Mouse (Mus musculus) limb, embryonic 11.5 days (tissue): Measurements from ENCODE around the gene Pigk. TPM values are rescaled to one million over a fixed set of nuclear protein-coding genes. Genes with fewer than 3 reads are reported as not detected.

Experiments used
- ATAC-seq: fragments of 200-750 bp; cut with Nextera tagmentation; 2 replicates; pipeline ENCODE4 v1.8.0; 2017; ENCODE audit warnings: low read depth; ENCODE audit not compliant: insufficient number of reproducible peaks, low FRiP score, low TSS enrichment
- DNase-seq: peaks from one replicate; pipeline ENCODE4 v3.0.0-alpha.2; 2015; ENCODE audit warnings: low spot score
- H3K27ac ChIP-seq: fragments of 300-500 bp; sonication (generic); replicated peaks from 2 replicates; pipeline ENCODE4 v1.5.1; 2014; ENCODE audit warnings: low read depth, mild to moderate bottlenecking, low read length
- H3K27me3 ChIP-seq: fragments of 300-500 bp; sonication (generic); 2 replicates; pipeline ENCODE4 v1.6.1; 2014; ENCODE audit warnings: mild to moderate bottlenecking, low read length, mixed read lengths; ENCODE audit not compliant: control insufficient read depth, insufficient read depth
- H3K36me3 ChIP-seq: fragments of 300-500 bp; sonication (generic); 2 replicates; pipeline ENCODE4 v1.6.1; 2014; ENCODE audit warnings: mild to moderate bottlenecking, low read length, moderate library complexity, mixed read lengths; ENCODE audit not compliant: control insufficient read depth, insufficient read depth
- H3K4me1 ChIP-seq: fragments of 300-500 bp; sonication (generic); 2 replicates; pipeline ENCODE4 v1.6.1; 2014; ENCODE audit warnings: low read length, mixed read lengths; ENCODE audit not compliant: control insufficient read depth, insufficient read depth
- H3K4me2 ChIP-seq: fragments of 300-500 bp; sonication (generic); 2 replicates; pipeline ENCODE4 v1.6.1; 2014; ENCODE audit warnings: low read depth, mild to moderate bottlenecking, moderate library complexity; ENCODE audit not compliant: severe bottlenecking
- H3K4me3 ChIP-seq: fragments of 300-500 bp; sonication (generic); 2 replicates; pipeline ENCODE4 v1.5.1; 2014; ENCODE audit warnings: low read depth, low read length
- H3K9ac ChIP-seq: fragments of 300-500 bp; sonication (generic); 2 replicates; pipeline ENCODE4 v1.6.1; 2014; ENCODE audit warnings: mild to moderate bottlenecking, low read length
- H3K9me3 ChIP-seq: fragments of 300-500 bp; sonication (generic); 2 replicates; pipeline ENCODE4 v1.6.1; 2016; ENCODE audit warnings: low read length; ENCODE audit not compliant: control insufficient read depth
- WGBS: fragments of 180-500 bp; shearing (Covaris S2); extraction: QIAGEN DNeasy Blood & Tissue Kit; methylation state at CpG from one replicate; pipeline ENCODE4 v1.1.7; 2014; 5-methylcytosine and 5-hydroxymethylcytosine counted together
- polyA plus RNA-seq: library from polyadenylated mRNA; unstranded; fragments of >200 nt; fragmentation: Nextera tagmentation; extraction: Ambion mirVana; gene quantifications from 2 replicates; pipeline ENCODE4 v1.2.1, GENCODE M21; 2014

Pigk gene
- polyA plus RNA-seq, 1 experiment from 2014 or later, result 45.3 TPM

- Histone ChIP-seq H3K27ac (no peak overlapping the region), H3K9ac (no peak overlapping the region), H3K36me3 (no peaks in the 10 kb centered on the region), H3K4me1 (no peaks in the 10 kb centered on the region), H3K4me2 (no peak overlapping the region), H3K4me3 (no peak overlapping the region), H3K27me3 (no peaks in the 10 kb centered on the region), H3K9me3 (no peaks in the 10 kb centered on the region)
- ATAC-seq, result no peak
- 80% methylated on average over 10 of the region's 10 CpGs for WGBS
- no peak for DNase-seq
Observed at GRCm38 (mm10) chr3:152735601-152736250, 21.8 kb downstream of the Pigk start.

DNA sequence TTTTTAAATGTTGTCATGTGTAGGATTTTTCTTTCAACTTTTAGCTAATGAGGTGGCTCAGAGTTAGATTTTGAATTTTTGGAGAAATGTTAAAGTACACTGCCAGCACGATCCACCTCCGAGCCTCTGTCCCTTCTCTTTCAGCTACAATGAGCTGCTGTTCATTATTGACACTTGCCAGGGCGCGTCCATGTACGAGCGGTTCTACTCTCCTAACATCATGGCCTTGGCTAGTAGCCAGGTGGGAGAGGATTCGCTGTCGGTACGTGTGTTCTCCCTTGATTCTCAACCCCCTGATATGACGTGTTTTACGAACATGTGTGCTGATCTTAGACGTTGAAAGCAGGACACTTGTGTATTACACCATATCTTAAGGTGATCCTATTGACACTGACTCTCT, 30.4 kb downstream of the Pigk start:
- H3K4me3 ChIP-seq, result no peak overlapping the region
- H3K27me3 ChIP-seq, result no peaks in the 10 kb centered on the region
- no peaks in the 10 kb centered on the region for H3K9me3 ChIP-seq
- H3K27ac ChIP-seq, result no peak overlapping the region
- H3K9ac ChIP-seq, result no peak overlapping the region
- no peak overlapping the region for H3K4me2 ChIP-seq
- WGBS, result 90% methylated on average over 12 of the region's 12 CpGs
- no peaks in the 10 kb centered on the region for H3K4me1 ChIP-seq
- DNase-seq (no peak), ATAC-seq (no peak)
- peaks cover 2% of the 10 kb centered on the region; the same call in 1 of the 2 replicates for H3K36me3 ChIP-seq

DNA sequence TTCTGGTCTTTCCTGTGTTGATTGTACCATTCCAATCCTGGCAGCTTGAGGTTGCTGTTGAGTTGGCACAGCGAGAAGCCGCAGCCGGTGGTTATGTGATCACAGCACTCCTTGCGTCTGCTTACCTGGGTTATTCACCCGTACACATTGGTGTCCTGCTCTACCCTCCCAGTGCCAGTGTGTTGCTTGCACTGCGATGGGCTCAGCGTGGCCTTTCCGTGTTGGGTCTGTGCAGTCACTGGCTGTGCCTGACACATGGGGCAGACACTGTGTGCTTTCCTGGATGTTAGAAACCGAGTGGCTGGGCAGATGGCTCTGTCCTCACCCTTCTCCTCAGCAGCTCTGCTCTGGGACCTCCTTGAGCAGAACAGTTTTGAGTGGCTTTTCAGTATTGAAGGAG, 31.7 kb downstream of the Pigk start:
- Histone ChIP-seq H3K27ac (no peak overlapping the region), H3K36me3 (peaks cover 2% of the 10 kb centered on the region; the same call in 1 of the 2 replicates), H3K4me2 (no peak overlapping the region), H3K9me3 (no peaks in the 10 kb centered on the region), H3K27me3 (no peaks in the 10 kb centered on the region), H3K9ac (no peak overlapping the region), H3K4me3 (no peak overlapping the region), H3K4me1 (no peaks in the 10 kb centered on the region)
- WGBS, result 94% methylated on average over 9 of the region's 9 CpGs
- DNase-seq, result no peak
- no peak for ATAC-seq

- DNase-seq (no peak), ATAC-seq (no peak)
- 39% methylated on average over 3 of the region's 3 CpGs for WGBS
Observed at GRCm38 (mm10) chr3:152749461-152749871, 35.6 kb downstream of the Pigk start.

GRCm38 (mm10) chr3:152749881-152750280, 36.0 kb downstream of the Pigk start:
- Histone ChIP-seq H3K36me3 (peaks cover 2% of the 10 kb centered on the region; the same call in 1 of the 2 replicates), H3K9ac (no peak overlapping the region), H3K9me3 (no peaks in the 10 kb centered on the region), H3K27ac (no peak overlapping the region), H3K4me1 (no peaks in the 10 kb centered on the region), H3K27me3 (no peaks in the 10 kb centered on the region), H3K4me2 (no peak overlapping the region), H3K4me3 (no peak overlapping the region)
- 85% methylated on average over 2 of the region's 2 CpGs for WGBS
- no peak for DNase-seq
- no peak for ATAC-seq

More at GRCm38 (mm10) chr3:152749461-152749871, 35.6 kb downstream of the Pigk start:
- Histone ChIP-seq H3K27me3 (no peaks in the 10 kb centered on the region), H3K36me3 (peaks cover 2% of the 10 kb centered on the region; the same call in 1 of the 2 replicates), H3K27ac (no peak overlapping the region), H3K4me1 (no peaks in the 10 kb centered on the region), H3K4me2 (no peak overlapping the region), H3K9ac (no peak overlapping the region), H3K4me3 (no peak overlapping the region), H3K9me3 (no peaks in the 10 kb centered on the region)

- 0 out of 2 replicates have a peak, but pooled peaks cover 3% of the 10 kb centered on the region for H3K4me1 ChIP-seq
- no peaks in the 10 kb centered on the region for H3K27me3 ChIP-seq
- H3K9ac ChIP-seq, result no peak overlapping the region
- no peak overlapping the region for H3K4me3 ChIP-seq
- H3K4me2 ChIP-seq, result no peak overlapping the region
- H3K9me3 ChIP-seq, result no peaks in the 10 kb centered on the region
- ATAC-seq, result no peak
- H3K36me3 ChIP-seq, result no peaks in the 10 kb centered on the region
- 89% methylated on average over 1 of the region's 1 CpGs for WGBS
- no peak for DNase-seq
- no peak overlapping the region for H3K27ac ChIP-seq
Observed at GRCm38 (mm10) chr3:152752911-152753310, 39.0 kb downstream of the Pigk start.

DNA sequence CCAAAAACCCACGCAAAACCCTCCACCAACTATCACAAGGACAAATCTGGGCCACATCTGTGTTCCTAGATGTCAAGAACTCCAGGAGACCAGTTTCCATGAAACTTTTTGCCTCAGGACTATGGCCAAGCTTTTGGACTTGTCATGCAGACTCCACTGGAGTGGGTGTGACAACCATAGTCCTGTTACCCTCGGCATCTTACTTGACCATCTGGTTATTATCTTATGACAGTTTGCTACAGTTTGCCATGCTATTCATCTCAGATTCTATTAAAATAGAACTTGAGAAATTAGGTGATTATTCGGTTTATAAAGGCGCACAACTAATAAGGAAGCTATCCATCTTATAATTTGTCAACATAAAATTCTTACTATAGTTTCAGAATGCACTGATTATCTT, 39.4 kb downstream of the Pigk start:
- H3K9ac ChIP-seq, result no peak overlapping the region
- no peak overlapping the region for H3K4me3 ChIP-seq
- H3K9me3 ChIP-seq, result no peaks in the 10 kb centered on the region
- DNase-seq (no peak), ATAC-seq (no peak)
- no peak overlapping the region for H3K4me2 ChIP-seq
- H3K27me3 ChIP-seq, result no peaks in the 10 kb centered on the region
- 0 out of 2 replicates have a peak, but pooled peaks cover 3% of the 10 kb centered on the region for H3K4me1 ChIP-seq
- H3K36me3 ChIP-seq, result no peaks in the 10 kb centered on the region
- 88% methylated on average over 4 of the region's 4 CpGs for WGBS
- no peak overlapping the region for H3K27ac ChIP-seq

DNA sequence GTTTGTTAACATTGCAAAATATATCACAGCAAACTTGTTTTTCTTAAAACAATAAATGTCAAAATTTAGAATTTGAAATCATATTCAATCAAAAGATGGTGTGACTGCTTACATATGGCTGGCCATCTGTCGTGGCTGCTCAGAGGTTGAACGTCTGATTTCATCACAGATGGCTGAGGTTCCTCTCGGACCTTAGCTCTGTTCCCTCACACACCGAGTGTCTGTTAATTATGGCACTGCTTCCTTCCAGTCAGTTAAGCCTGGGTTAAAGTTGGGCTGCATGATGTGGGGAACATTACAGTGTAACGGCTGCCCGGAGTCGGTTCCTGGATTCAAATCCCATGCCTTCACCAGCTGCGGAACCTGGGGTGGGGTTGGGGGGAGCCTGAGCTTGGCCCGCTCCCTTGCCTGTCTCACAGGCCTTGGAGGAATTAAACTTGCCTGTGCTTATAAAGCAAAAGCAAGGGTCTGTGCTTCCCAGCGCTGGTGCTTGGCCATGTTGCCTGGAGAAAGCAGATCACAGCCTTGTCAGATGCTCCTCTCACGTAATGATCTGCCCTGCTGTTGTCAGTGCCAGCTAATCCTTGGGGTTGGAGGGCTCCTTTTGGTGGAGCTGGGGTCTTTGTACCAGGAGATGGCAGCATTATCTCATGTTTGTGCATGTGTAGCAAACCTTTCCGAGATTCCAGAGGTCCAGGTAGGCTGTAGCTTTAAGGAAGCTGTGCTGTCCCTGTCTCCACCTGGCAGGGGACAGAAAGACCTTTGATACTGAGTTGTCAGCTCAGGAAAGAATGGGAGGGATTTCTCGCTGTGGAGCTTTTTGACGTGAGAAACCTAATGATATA, 40.2 kb downstream of the Pigk start:
- 80% methylated on average over 14 of the region's 14 CpGs for WGBS
- no peaks in the 10 kb centered on the region for H3K27me3 ChIP-seq
- 0 out of 2 replicates have a peak, but pooled peaks cover 3% of the 10 kb centered on the region for H3K4me1 ChIP-seq
- H3K9ac ChIP-seq, result no peak overlapping the region
- ATAC-seq (no peak), DNase-seq (no peak)
- H3K36me3 ChIP-seq, result no peaks in the 10 kb centered on the region
- no peak overlapping the region for H3K4me2 ChIP-seq
- no peak overlapping the region for H3K27ac ChIP-seq
- H3K4me3 ChIP-seq, result no peak overlapping the region
- H3K9me3 ChIP-seq, result no peaks in the 10 kb centered on the region
